Mouse (Mus musculus): Measurements from ENCODE around the gene Gpr18.

- TF ChIP-seq CTCF (IDR thresholded peaks at IDR 0.05; ENCODE audit: low read depth) (no peak), EP300 (IDR thresholded peaks at IDR 0.05; ENCODE audit: low read depth) (no peak)
Observed at GRCm38 (mm10) chr14:121963942-121964335, 48.4 kb upstream of the Gpr18 start.
